Mouse (Mus musculus) ES-Bruce4 (cell line): ENCODE measurements around the gene Dolpp1.

Experiments
- CTCF ChIP-seq: IDR thresholded peaks from one replicate; pipeline ENCODE4 v1.8.1; 2011; ENCODE audit warnings: low read depth, low read length
- EP300 ChIP-seq: IDR thresholded peaks from 2 replicates; pipeline ENCODE4 v1.6.1; 2011; ENCODE audit warnings: low read depth, low read length; ENCODE audit not compliant: insufficient read depth
- POLR2A ChIP-seq: IDR thresholded peaks from one replicate; pipeline ENCODE4 v1.8.1; 2011; ENCODE audit warnings: low read length; ENCODE audit not compliant: insufficient read depth

DNA sequence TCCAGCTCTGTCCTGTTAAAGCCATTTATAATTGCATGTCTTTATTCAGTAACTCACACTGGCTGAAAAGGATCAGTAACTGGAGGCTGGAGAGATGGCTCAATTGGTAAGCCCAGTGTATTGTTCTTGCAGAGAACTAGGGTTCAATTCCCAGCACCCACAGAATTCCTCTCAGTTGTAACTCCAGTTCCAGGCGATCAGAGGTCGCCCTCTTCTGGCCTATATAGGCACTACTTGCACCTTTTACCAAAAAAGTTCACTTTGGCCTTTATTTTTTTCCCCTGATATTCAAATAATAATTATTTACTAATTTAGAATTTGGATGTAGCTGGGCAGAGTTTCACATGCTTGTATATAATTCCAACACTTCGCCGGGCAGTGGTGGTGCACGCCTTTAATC is 29.2 kb upstream of the Dolpp1 start:
- no peak for TF ChIP-seq CTCF
- TF ChIP-seq EP300: no peak
- TF ChIP-seq POLR2A: no peak
